ENCODE assay signal across 8 mouse cellular contexts in genomic region chr3:137952914-137953880, GRCm38 (mm10). TPM values are rescaled to one million over a fixed set of nuclear protein-coding genes. Genes with fewer than 3 reads are reported as not detected.
DNase-seq lines count a peak whose midpoint lies in the region; ATAC-seq lines count a peak whose summit lies in the region.

No protein-coding gene starts in this region.

- no peaks in the 10 kb centered on the region for H3K36me3 ChIP-seq in neural tube, embryonic 11.5 days (ENCODE audit: control insufficient read depth, insufficient read depth, low read length)
- no peaks in the 10 kb centered on the region for H3K36me3 ChIP-seq in embryonic facial prominence, embryonic 14.5 days (ENCODE audit: control insufficient read depth, insufficient read depth, low read length)
- H3K36me3 ChIP-seq in hindbrain, embryonic 10.5 days = no peaks in the 10 kb centered on the region

- H3K27ac ChIP-seq in neural tube, embryonic 11.5 days (ENCODE audit: low read depth, low read length) = no peak overlapping the region
- H3K27ac ChIP-seq in embryonic facial prominence, embryonic 14.5 days (replicated peaks; ENCODE audit: low read depth, low read length) = peak overlapping the region; percentile 44
- peak overlapping the region; percentile 40; the same call in 1 of the 2 replicates for H3K27ac ChIP-seq in hindbrain, embryonic 10.5 days

- intact Hi-C loops in left cerebral cortex, postnatal 25 days (cut with DNase I) = no loop called here

- H3K4me3 ChIP-seq in neural tube, embryonic 11.5 days (ENCODE audit: low read depth, low read length) = no peak overlapping the region
- H3K4me3 ChIP-seq in embryonic facial prominence, embryonic 14.5 days (ENCODE audit: low read depth, low read length) = no peak overlapping the region
- no peak overlapping the region for H3K4me3 ChIP-seq in hindbrain, embryonic 10.5 days

- no peaks in the 10 kb centered on the region for H3K9me3 ChIP-seq in neural tube, embryonic 11.5 days (ENCODE audit: control insufficient read depth, low read length)
- H3K9me3 ChIP-seq in embryonic facial prominence, embryonic 14.5 days (ENCODE audit: control insufficient read depth, low read length) = no peaks in the 10 kb centered on the region
- H3K9me3 ChIP-seq in hindbrain, embryonic 10.5 days = no peaks in the 10 kb centered on the region

- no peak for ATAC-seq in neural tube, embryonic 11.5 days (ENCODE audit: insufficient read depth, low FRiP score, low TSS enrichment)
- ATAC-seq in embryonic facial prominence, embryonic 14.5 days (ENCODE audit: low read depth) = peak; percentile 59; the same call in 1 of the 2 replicates
- peak; percentile 32 for ATAC-seq in megakaryocyte-erythroid progenitor cell, adult 5-6 weeks (replicated peaks; ENCODE audit: low FRiP score, low TSS enrichment, poor library complexity, severe bottlenecking)

- H3K9ac ChIP-seq in neural tube, embryonic 11.5 days (ENCODE audit: low read length) = no peak overlapping the region
- H3K9ac ChIP-seq in embryonic facial prominence, embryonic 14.5 days (ENCODE audit: low read depth, low read length) = no peak overlapping the region

- H3K4me2 ChIP-seq in neural tube, embryonic 11.5 days (ENCODE audit: low read depth) = no peak overlapping the region
- no peak overlapping the region for H3K4me2 ChIP-seq in embryonic facial prominence, embryonic 14.5 days (ENCODE audit: low read depth, low read length)

- H3K4me1 ChIP-seq in neural tube, embryonic 11.5 days (ENCODE audit: control insufficient read depth, insufficient read depth, low read length) = no peaks in the 10 kb centered on the region
- H3K4me1 ChIP-seq in embryonic facial prominence, embryonic 14.5 days (ENCODE audit: control insufficient read depth, insufficient read depth, low read length) = peaks cover 26% of the 10 kb centered on the region
- H3K4me1 ChIP-seq in hindbrain, embryonic 10.5 days (replicated peaks) = peaks cover 25% of the 10 kb centered on the region

- peak; percentile 44 for DNase-seq in neural tube, embryonic 11.5 days (ENCODE audit: low spot score)
- DNase-seq in neural tube, embryonic 10.5 days (ENCODE audit: extremely low spot score, low spot score) = no peak
- peak; percentile 79 for DNase-seq in embryonic facial prominence, embryonic 14.5 days (ENCODE audit: low spot score)
- peak; percentile 53 for DNase-seq in hindbrain, embryonic 10.5 days (ENCODE audit: low spot score)
- DNase-seq in left cerebral cortex, postnatal 25 days (ENCODE audit: low spot score in 2 of 2) = peak; percentile 77 to 88
- DNase-seq in spleen, postnatal 10 days (ENCODE audit: low spot score in 2 of 2) = peak; percentile 42 to 59
- DNase-seq in cerebellum, adult 9-11 months = no peak

- WGBS in neural tube, embryonic 11.5 days = 74% methylated on average over 14 of the region's 14 CpGs
- 65% methylated on average over 14 of the region's 14 CpGs for WGBS in embryonic facial prominence, embryonic 14.5 days
- 75% methylated on average over 14 of the region's 14 CpGs for WGBS in hindbrain, embryonic 10.5 days

- no peaks in the 10 kb centered on the region for H3K27me3 ChIP-seq in neural tube, embryonic 11.5 days (ENCODE audit: control insufficient read depth, insufficient read depth, low read length)
- H3K27me3 ChIP-seq in embryonic facial prominence, embryonic 14.5 days (replicated peaks; ENCODE audit: control insufficient read depth, insufficient read depth, low read length) = no peaks in the 10 kb centered on the region
- no peaks in the 10 kb centered on the region for H3K27me3 ChIP-seq in hindbrain, embryonic 10.5 days (ENCODE audit: insufficient read depth, poor library complexity, severe bottlenecking)

RNA-seq across cellular contexts. Expression of gene Dapp1, which starts 28.1 kb away (rescaled TPM):
- 1.6 and 2.6 TPM in 2 replicates for polyA plus RNA-seq in neural tube, embryonic 11.5 days (2014; fragmentation: Nextera tagmentation; extraction: Ambion mirVana)
- polyA plus RNA-seq in embryonic facial prominence, embryonic 14.5 days (2014; fragmentation: Nextera tagmentation; extraction: Ambion mirVana) = 9.0 and 9.4 TPM in 2 replicates
- 2.3 and 2.4 TPM in 2 replicates for polyA plus RNA-seq in hindbrain, embryonic 10.5 days (2016; fragmentation: Nextera tagmentation; extraction: Ambion mirVana)
- total RNA-seq in left cerebral cortex, postnatal 25 days (2021) = 1 to 10 TPM; 2.5 to 2.9 TPM
- total RNA-seq in megakaryocyte-erythroid progenitor cell, adult 5-6 weeks (2014; fragmentation: Nextera tagmentation) = 82.8 and 108 TPM in 2 replicates
- total RNA-seq in megakaryocyte-erythroid progenitor cell, adult 5-6 weeks (2017) = 110 and 171 TPM in 2 replicates

RNA-seq across cellular contexts. Expression of gene Lamtor3, which starts 34.9 kb away (rescaled TPM):
- 94.8 and 97.7 TPM in 2 replicates for polyA plus RNA-seq in neural tube, embryonic 11.5 days (2014; fragmentation: Nextera tagmentation; extraction: Ambion mirVana)
- polyA plus RNA-seq in embryonic facial prominence, embryonic 14.5 days (2014; fragmentation: Nextera tagmentation; extraction: Ambion mirVana) = 108 and 112 TPM in 2 replicates
- 82.8 and 83.3 TPM in 2 replicates for polyA plus RNA-seq in hindbrain, embryonic 10.5 days (2016; fragmentation: Nextera tagmentation; extraction: Ambion mirVana)
- total RNA-seq in left cerebral cortex, postnatal 25 days (2021) = 10 to 100 TPM; 75.1 to 76.3 TPM
- 65.7 and 77.2 TPM in 2 replicates for total RNA-seq in megakaryocyte-erythroid progenitor cell, adult 5-6 weeks (2014; fragmentation: Nextera tagmentation)
- total RNA-seq in megakaryocyte-erythroid progenitor cell, adult 5-6 weeks (2017) = 81.7 and 82.1 TPM in 2 replicates

Comparison
In these comparisons a context has a peak if more than half of its experiments do, and no peak if none do; other contexts are left out.
1. DNase-seq: peak in neural tube, embryonic 11.5 days (single experiment), embryonic facial prominence, embryonic 14.5 days (single experiment), hindbrain, embryonic 10.5 days (single experiment), left cerebral cortex, postnatal 25 days (2 of 2) and spleen, postnatal 10 days (2 of 2); none in neural tube, embryonic 10.5 days (single experiment) and cerebellum, adult 9-11 months (single experiment).